Mouse (Mus musculus) myocyte (in vitro differentiated cells): ENCODE measurements around the gene Sptbn4. TPM values are rescaled to one million over a fixed set of nuclear protein-coding genes. Genes with fewer than 3 reads are reported as not detected.

Source experiments
- H3K27me3 ChIP-seq: one replicate; pipeline ENCODE4 v1.6.1; 2011; ENCODE audit not compliant: control insufficient read depth, insufficient read depth, insufficient read length
- H3K36me3 ChIP-seq: one replicate; pipeline ENCODE4 v1.6.1; 2011; ENCODE audit not compliant: control insufficient read depth, insufficient read depth
- H3K4me2 ChIP-seq: one replicate; pipeline ENCODE4 v1.6.1; 2011; ENCODE audit warnings: low read depth, control low read depth
- H3K4me3 ChIP-seq: one replicate; pipeline ENCODE4 v1.5.1; 2011; ENCODE audit warnings: mild to moderate bottlenecking, control low read depth, moderate library complexity
- H3K79me2 ChIP-seq: one replicate; pipeline ENCODE4 v1.6.1; 2011; ENCODE audit not compliant: control insufficient read depth, insufficient read depth
- H3ac ChIP-seq: one replicate; pipeline ENCODE4 v1.6.1; 2011; ENCODE audit not compliant: control insufficient read depth, insufficient read length
- CEBPB ChIP-seq: IDR thresholded peaks from 2 replicates; pipeline ENCODE4 v1.6.1; 2011; ENCODE audit warnings: mild to moderate bottlenecking, moderate library complexity; ENCODE audit not compliant: poor library complexity, insufficient read depth, severe bottlenecking
- E2F4 ChIP-seq: IDR thresholded peaks from one replicate; pipeline ENCODE4 v1.6.1; 2011; ENCODE audit warnings: mild to moderate bottlenecking, control low read depth, moderate library complexity; ENCODE audit not compliant: insufficient read depth
- MAX ChIP-seq: IDR thresholded peaks from one replicate; pipeline ENCODE4 v1.6.1; 2011; ENCODE audit warnings: low read depth, mild to moderate bottlenecking, control low read depth
- MYOD1 ChIP-seq, 3 experiments: IDR thresholded peaks; one replicate each; pipeline ENCODE4 v1.6.1; 2011; ENCODE audit warnings: control low read depth in 2 of 3, low read depth in 2 of 3, mild to moderate bottlenecking in 2 of 3, moderate library complexity in 1 of 3; ENCODE audit not compliant: insufficient read length in 2 of 3, control insufficient read depth in 1 of 3
- MYOG ChIP-seq, 3 experiments: IDR thresholded peaks; one replicate each; pipeline ENCODE4 v1.6.1; 2011; ENCODE audit warnings: control low read depth in 2 of 3, low read depth in 2 of 3, mild to moderate bottlenecking in 2 of 3; ENCODE audit not compliant: insufficient read length in 2 of 3, control insufficient read depth in 1 of 3, insufficient read depth in 1 of 3
- POLR2A ChIP-seq: IDR thresholded peaks from one replicate; pipeline ENCODE4 v1.6.1; 2011; ENCODE audit warnings: low read depth, mild to moderate bottlenecking, control low read depth, moderate library complexity; ENCODE audit not compliant: insufficient read length
- POLR2AphosphoS2 ChIP-seq: IDR thresholded peaks from one replicate; pipeline ENCODE4 v1.6.1; 2011; ENCODE audit warnings: low read depth, control low read depth; ENCODE audit not compliant: insufficient read length
- REST ChIP-seq: IDR thresholded peaks from one replicate; pipeline ENCODE4 v1.6.1; 2011; ENCODE audit warnings: mild to moderate bottlenecking, control low read depth, moderate library complexity; ENCODE audit not compliant: insufficient read depth, insufficient read length
- SRF ChIP-seq: IDR thresholded peaks from one replicate; pipeline ENCODE4 v1.6.1; 2011; ENCODE audit warnings: low read depth; ENCODE audit not compliant: control insufficient read depth, insufficient read length
- TCF12 ChIP-seq: IDR thresholded peaks from one replicate; pipeline ENCODE4 v1.6.1; 2011; ENCODE audit warnings: mild to moderate bottlenecking, control low read depth; ENCODE audit not compliant: poor library complexity, insufficient read depth, severe bottlenecking
- TCF3 ChIP-seq: IDR thresholded peaks from one replicate; pipeline ENCODE4 v1.6.1; 2011; ENCODE audit warnings: low read depth, control low read depth; ENCODE audit not compliant: insufficient read length
- USF1 ChIP-seq: IDR thresholded peaks from one replicate; pipeline ENCODE4 v1.6.1; 2011; ENCODE audit warnings: low read depth, mild to moderate bottlenecking, control low read depth, moderate library complexity
- polyA plus RNA-seq: library from polyadenylated mRNA; unstranded; fragments of >200 nt; fragmentation: generic; extraction: Trizol; gene quantifications from one replicate; pipeline ENCODE4 v1.2.1, GENCODE M21; 2012; ENCODE audit warnings: missing spikeins

Sptbn4 gene
- polyA plus RNA-seq, 1 experiment, result 0.17 TPM

GRCm38 (mm10) chr7:27471390-27472120 is 24.1 kb upstream of the Sptbn4 start:
- H3K27me3 ChIP-seq, result no peaks in the 10 kb centered on the region
- TF ChIP-seq POLR2AphosphoS2 (no peak), MYOG (IDR thresholded peaks at IDR 0.05; ENCODE audit: control insufficient read depth in 1 of 3, insufficient read depth in 1 of 3, insufficient read length in 2 of 3, low read depth in 2 of 3) (no peak), TCF12 (no peak), CEBPB (no peak), MYOD1 (IDR thresholded peaks at IDR 0.05; ENCODE audit: control insufficient read depth in 1 of 3, insufficient read length in 2 of 3, low read depth in 2 of 3) (no peak), E2F4 (no peak), MAX (no peak)

DNA sequence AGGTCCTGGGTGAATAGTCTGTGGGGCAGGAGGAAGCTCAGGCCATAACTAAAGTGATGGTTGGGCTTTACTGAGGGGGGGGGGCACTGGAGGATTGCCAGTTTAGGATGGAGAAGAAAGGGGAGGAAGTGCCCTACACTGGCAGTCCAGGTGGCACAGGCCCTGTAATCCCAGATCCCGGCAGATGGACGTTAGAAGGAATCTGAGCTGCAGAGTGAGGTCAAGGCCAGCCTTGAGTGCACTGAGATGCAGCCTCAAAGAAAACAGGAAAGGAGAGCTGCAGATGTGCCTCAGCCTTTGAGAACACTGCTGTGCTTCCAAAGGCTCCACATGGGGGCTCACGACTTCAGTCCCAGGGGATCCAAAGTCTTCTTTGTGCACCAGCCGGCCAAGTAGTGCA is 20.2 kb upstream of the Sptbn4 start:
- Histone ChIP-seq H3K4me2 (no peak overlapping the region), H3K79me2 (no peaks in the 10 kb centered on the region), H3K27me3 (no peaks in the 10 kb centered on the region), H3K36me3 (no peaks in the 10 kb centered on the region), H3K4me3 (no peak overlapping the region), H3ac (no peak overlapping the region)
- TF ChIP-seq E2F4, result no peak
- TF ChIP-seq MAX, result no peak
- no peak for TF ChIP-seq MYOG (IDR thresholded peaks at IDR 0.05; ENCODE audit: control insufficient read depth in 1 of 3, insufficient read depth in 1 of 3, insufficient read length in 2 of 3, low read depth in 2 of 3)
- TF ChIP-seq POLR2A, result no peak
- TF ChIP-seq MYOD1 (IDR thresholded peaks at IDR 0.05; ENCODE audit: control insufficient read depth in 1 of 3, insufficient read length in 2 of 3, low read depth in 2 of 3), result no peak
- no peak for TF ChIP-seq REST
- TF ChIP-seq TCF12, result no peak
- no peak for TF ChIP-seq POLR2AphosphoS2

More at GRCm38 (mm10) chr7:27471390-27472120, 24.1 kb upstream of the Sptbn4 start:
- H3K4me2 ChIP-seq, result no peak overlapping the region
- H3K4me3 ChIP-seq, result no peak overlapping the region
- peaks cover 17% of the 10 kb centered on the region for H3K79me2 ChIP-seq
- H3ac ChIP-seq, result no peak overlapping the region
- peaks cover under 1% of the 10 kb centered on the region for H3K36me3 ChIP-seq

GRCm38 (mm10) chr7:27460477-27460876 is 13.0 kb upstream of the Sptbn4 start:
- H3K27me3 ChIP-seq, result no peaks in the 10 kb centered on the region
- no peak overlapping the region for H3K4me3 ChIP-seq
- no peak overlapping the region for H3K4me2 ChIP-seq
- TF ChIP-seq POLR2AphosphoS2 (no peak), REST (no peak), SRF (no peak), CEBPB (no peak), MAX (no peak), E2F4 (no peak), TCF12 (no peak)
- no peaks in the 10 kb centered on the region for H3K79me2 ChIP-seq
- no peak overlapping the region for H3ac ChIP-seq
- H3K36me3 ChIP-seq, result no peaks in the 10 kb centered on the region

DNA sequence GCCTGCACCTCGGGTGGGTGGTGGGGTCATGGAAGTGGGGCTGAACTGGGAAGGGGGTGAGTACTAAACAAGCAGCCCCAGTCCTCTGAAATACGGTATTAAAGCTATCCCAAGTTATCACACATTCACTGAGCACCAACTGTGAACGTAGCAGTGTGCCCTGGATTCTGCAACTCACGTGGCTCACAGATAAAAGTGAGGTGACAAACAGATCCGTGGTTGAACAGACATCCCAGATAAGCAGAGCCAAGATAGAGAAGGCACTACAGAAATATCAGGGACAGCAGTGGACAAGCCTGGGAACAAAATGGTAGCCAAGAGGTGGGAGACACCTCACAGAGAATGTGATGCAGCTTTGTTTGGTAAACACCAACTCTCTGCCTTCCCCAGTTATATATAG is 12.2 kb upstream of the Sptbn4 start:
- no peaks in the 10 kb centered on the region for H3K36me3 ChIP-seq
- H3K4me2 ChIP-seq, result no peak overlapping the region

DNA sequence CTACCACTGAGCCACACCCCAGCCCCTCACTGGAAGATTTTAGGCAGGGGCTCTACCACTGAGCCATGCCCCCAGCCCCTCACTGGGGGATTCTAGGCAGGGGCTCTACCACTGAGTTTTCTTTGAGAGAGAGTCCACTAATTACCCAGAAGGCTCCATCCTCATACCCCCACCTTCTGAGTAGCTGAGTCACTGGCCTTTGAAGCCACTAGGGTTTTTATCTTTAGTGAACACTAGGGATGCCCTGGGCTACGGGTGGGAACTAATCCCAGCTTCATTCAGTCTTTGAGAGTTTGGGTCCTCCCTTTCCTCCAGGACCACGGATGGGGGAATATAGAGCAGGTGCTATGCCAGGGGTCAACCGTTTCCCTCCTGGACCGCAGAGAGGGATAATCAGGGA is 11.1 kb upstream of the Sptbn4 start:
- no peak overlapping the region for H3K4me2 ChIP-seq
- H3K36me3 ChIP-seq, result no peaks in the 10 kb centered on the region
- H3K79me2 ChIP-seq, result no peaks in the 10 kb centered on the region
- no peak overlapping the region for H3ac ChIP-seq
- no peaks in the 10 kb centered on the region for H3K27me3 ChIP-seq
- no peak for TF ChIP-seq USF1
- no peak overlapping the region for H3K4me3 ChIP-seq

More for the DNA sequence above, 12.2 kb upstream of the Sptbn4 start:
- Histone ChIP-seq H3K4me3 (no peak overlapping the region), H3K27me3 (no peaks in the 10 kb centered on the region), H3K79me2 (no peaks in the 10 kb centered on the region), H3ac (no peak overlapping the region)
- TF ChIP-seq POLR2A, result no peak
- no peak for TF ChIP-seq USF1
- no peak for TF ChIP-seq REST
- TF ChIP-seq E2F4, result no peak
- TF ChIP-seq MYOG (IDR thresholded peaks at IDR 0.05; ENCODE audit: control insufficient read depth in 1 of 3, insufficient read depth in 1 of 3, insufficient read length in 2 of 3, low read depth in 2 of 3), result no peak
- no peak for TF ChIP-seq TCF3
- TF ChIP-seq MYOD1 (IDR thresholded peaks at IDR 0.05; ENCODE audit: control insufficient read depth in 1 of 3, insufficient read length in 2 of 3, low read depth in 2 of 3), result no peak
- no peak for TF ChIP-seq POLR2AphosphoS2
- no peak for TF ChIP-seq TCF12
- TF ChIP-seq SRF, result no peak
- no peak for TF ChIP-seq CEBPB
- TF ChIP-seq MAX, result no peak
